Mouse (Mus musculus): ENCODE results near the gene Fadd.

The Fadd gene

DNA sequence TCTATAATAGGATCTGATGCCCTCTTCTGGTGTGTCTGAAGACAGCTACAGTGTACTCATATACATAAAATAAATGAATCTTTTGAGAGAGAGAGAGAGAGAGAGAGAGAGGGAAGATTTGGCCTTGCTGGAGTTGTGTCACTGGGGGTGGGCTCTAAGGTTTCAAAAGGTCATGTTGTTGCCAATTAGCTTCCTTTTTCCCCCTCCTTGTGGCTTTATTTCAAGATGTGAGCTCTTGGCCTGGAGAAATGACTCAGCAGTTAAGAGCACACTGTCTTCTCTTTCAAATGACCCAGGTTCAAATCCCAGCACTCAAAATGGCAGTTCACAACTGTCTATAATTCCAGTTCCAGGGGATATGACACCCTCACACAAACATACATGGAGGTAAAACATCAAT lies 14.2 kb downstream of the Fadd start:
- Histone ChIP-seq H3K4me3 (replicated peaks; ENCODE audit: low read length) (no peak overlapping the region), H3K4me1 (replicated peaks; ENCODE audit: low read depth, low read length) (peaks cover 12% of the 10 kb centered on the region), H3K36me3 (ENCODE audit: insufficient read depth, low read length) (no peaks in the 10 kb centered on the region), H3K27me3 (ENCODE audit: insufficient read depth, low read length) (peaks cover 88% of the 10 kb centered on the region), H3K9me3 (ENCODE audit: low read length) (no peaks in the 10 kb centered on the region)
- TF ChIP-seq CTCF (conservative IDR thresholded peaks at IDR 0.05; ENCODE audit: low read length) (no peak), NANOG (IDR thresholded peaks at IDR 0.05; ENCODE audit: borderline replicate concordance, low read length) (no peak)

DNA sequence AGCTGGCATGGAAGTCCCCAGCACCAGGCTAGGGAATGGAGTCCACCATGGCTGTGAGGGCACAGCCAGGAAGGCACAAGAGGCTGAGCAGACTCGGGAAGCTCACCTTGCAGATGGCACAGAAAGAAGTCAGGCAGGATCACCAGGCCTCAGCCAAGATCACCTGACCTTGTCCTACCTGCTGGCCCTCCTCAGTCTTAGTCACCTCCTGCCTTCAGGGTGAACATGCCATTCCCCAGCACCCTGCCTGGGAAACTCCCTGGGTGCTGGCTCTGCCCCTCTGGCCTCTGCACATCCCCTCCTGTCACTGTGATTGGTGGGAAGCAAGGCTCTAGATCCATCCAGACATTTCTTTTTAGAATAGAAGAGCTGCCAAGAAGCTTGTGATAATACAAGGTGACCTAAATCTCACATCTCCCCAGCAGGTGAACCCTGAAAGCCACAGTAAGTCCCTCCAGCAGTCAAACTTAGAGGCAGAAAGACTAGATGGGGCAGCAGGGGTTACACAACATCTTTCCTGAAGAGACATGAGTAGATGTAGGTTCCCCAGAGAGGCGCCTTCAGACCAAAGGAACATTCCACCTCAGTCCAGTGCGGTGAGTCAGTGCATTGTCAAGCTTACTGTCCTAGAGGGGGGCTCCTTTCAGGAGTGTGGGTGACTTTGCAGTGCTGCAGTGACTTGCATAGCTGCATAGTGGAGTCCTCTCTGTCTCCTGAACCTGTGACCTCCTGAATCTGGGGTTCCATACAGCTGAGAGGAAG lies 15.2 kb downstream of the Fadd start:
- no peak overlapping the region for H3K4me3 ChIP-seq (replicated peaks; ENCODE audit: low read length)
- TF ChIP-seq CTCF (conservative IDR thresholded peaks at IDR 0.05; ENCODE audit: low read length) (no peak), NANOG (IDR thresholded peaks at IDR 0.05; ENCODE audit: borderline replicate concordance, low read length) (no peak), POU5F1 (IDR thresholded peaks at IDR 0.05; ENCODE audit: borderline replicate concordance, low read length) (no peak)
- H3K36me3 ChIP-seq (ENCODE audit: insufficient read depth, low read length): no peaks in the 10 kb centered on the region
- peaks cover 21% of the 10 kb centered on the region for H3K4me1 ChIP-seq (replicated peaks; ENCODE audit: low read depth, low read length)
- no peaks in the 10 kb centered on the region for H3K9me3 ChIP-seq (ENCODE audit: low read length)
- peaks cover 89% of the 10 kb centered on the region for H3K27me3 ChIP-seq (ENCODE audit: insufficient read depth, low read length)

DNA sequence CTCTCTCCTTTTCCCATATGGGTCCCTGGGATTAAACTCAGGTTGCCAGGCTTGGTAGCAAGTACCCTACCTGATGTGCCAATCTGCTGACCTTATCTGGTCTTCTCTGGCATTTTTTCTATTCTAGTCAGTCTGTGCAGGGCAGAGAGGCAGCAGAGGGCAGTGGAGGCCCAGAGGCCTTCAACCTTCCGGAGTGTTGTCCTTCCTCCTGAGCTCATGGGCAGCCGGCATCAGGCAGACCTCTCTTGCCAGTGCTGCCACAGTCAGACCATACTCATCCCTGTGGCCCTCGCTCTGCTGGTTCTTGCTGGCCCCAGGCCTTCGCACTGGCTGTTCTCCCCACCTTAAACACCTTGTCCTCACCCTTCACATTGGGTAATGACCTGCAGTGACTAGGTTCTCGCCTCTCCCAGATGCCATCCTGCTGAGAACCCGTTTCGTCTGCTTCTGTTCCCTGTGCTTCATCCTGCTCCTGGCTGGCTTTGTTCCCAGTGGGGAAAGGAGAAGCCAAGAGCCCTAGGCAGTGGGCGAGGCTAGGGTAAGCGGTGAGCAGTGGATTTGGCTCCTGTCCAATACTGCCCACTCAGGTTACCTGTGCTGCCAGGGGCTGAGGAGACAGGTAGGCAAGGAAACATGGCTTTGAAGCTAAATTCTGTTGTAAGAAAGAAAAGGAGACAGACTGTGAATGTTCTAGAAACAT lies 18.7 kb downstream of the Fadd start:
- TF ChIP-seq CTCF (conservative IDR thresholded peaks at IDR 0.05; ENCODE audit: low read length): no peak
- no peak for TF ChIP-seq POU5F1 (IDR thresholded peaks at IDR 0.05; ENCODE audit: borderline replicate concordance, low read length)
- no peak for TF ChIP-seq NANOG (IDR thresholded peaks at IDR 0.05; ENCODE audit: borderline replicate concordance, low read length)
- Histone ChIP-seq H3K27me3 (ENCODE audit: insufficient read depth, low read length) (peaks cover 89% of the 10 kb centered on the region), H3K36me3 (ENCODE audit: insufficient read depth, low read length) (no peaks in the 10 kb centered on the region), H3K4me1 (replicated peaks; ENCODE audit: low read depth, low read length) (peaks cover 22% of the 10 kb centered on the region), H3K4me3 (replicated peaks; ENCODE audit: low read length) (no peak overlapping the region), H3K9me3 (ENCODE audit: low read length) (no peaks in the 10 kb centered on the region)

DNA sequence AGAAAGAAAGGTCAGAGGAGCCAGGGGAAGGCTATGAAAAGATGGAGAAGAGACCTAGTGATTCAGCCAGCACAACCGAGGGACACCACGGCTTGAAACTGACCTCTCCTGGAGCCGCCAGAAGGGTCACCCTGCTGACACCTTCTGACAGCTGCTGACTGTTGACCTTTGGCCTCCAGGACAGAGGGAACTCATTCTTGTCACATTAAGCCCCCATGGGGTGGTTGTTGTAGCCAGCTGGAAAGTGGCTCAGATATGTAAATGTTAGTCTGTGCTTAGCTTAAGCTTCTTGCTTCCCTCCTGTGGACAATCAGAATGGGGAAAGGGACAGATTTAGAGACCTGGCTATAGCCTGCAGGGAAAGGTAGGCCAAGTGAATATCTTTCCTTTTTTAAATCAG lies 20.2 kb downstream of the Fadd start:
- peaks cover 15% of the 10 kb centered on the region for H3K4me1 ChIP-seq (replicated peaks; ENCODE audit: low read depth, low read length)
- no peaks in the 10 kb centered on the region for H3K9me3 ChIP-seq (ENCODE audit: low read length)
- no peaks in the 10 kb centered on the region for H3K36me3 ChIP-seq (ENCODE audit: insufficient read depth, low read length)
- no peak for TF ChIP-seq CTCF (conservative IDR thresholded peaks at IDR 0.05; ENCODE audit: low read length)
- TF ChIP-seq NANOG (IDR thresholded peaks at IDR 0.05; ENCODE audit: borderline replicate concordance, low read length): peak; percentile 66; the same call in 1 of the 2 replicates
- no peak for TF ChIP-seq POU5F1 (IDR thresholded peaks at IDR 0.05; ENCODE audit: borderline replicate concordance, low read length)
- peaks cover 92% of the 10 kb centered on the region for H3K27me3 ChIP-seq (ENCODE audit: insufficient read depth, low read length)
- no peak overlapping the region for H3K4me3 ChIP-seq (replicated peaks; ENCODE audit: low read length)

DNA sequence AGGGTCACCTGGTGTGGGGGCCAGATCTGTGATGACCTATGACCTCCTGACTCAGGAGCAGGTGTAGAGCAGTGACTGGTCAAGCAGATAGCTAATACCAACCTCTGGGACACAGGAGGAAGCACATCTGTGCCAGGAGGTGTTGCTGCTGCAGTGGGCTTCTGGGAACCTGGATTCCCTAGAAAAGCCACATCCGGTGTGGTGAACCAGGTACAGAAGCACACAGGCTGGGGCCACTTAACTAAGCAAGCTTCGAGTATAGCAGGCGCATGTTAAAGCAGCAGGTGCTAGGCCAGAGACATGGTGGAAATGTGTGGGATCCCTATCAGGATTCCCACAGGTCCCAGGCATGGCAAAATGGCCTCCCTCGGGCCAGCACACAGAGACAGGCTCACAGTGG lies 21.7 kb downstream of the Fadd start:
- TF ChIP-seq POU5F1 (IDR thresholded peaks at IDR 0.05; ENCODE audit: borderline replicate concordance, low read length): no peak
- no peak for TF ChIP-seq CTCF (conservative IDR thresholded peaks at IDR 0.05; ENCODE audit: low read length)
- no peak for TF ChIP-seq NANOG (IDR thresholded peaks at IDR 0.05; ENCODE audit: borderline replicate concordance, low read length)
- H3K27me3 ChIP-seq (ENCODE audit: insufficient read depth, low read length): peaks cover 93% of the 10 kb centered on the region
- H3K9me3 ChIP-seq (ENCODE audit: low read length): no peaks in the 10 kb centered on the region
- H3K4me3 ChIP-seq (replicated peaks; ENCODE audit: low read length): no peak overlapping the region
- H3K36me3 ChIP-seq (ENCODE audit: insufficient read depth, low read length): no peaks in the 10 kb centered on the region
- H3K4me1 ChIP-seq (replicated peaks; ENCODE audit: low read depth, low read length): peaks cover 15% of the 10 kb centered on the region

DNA sequence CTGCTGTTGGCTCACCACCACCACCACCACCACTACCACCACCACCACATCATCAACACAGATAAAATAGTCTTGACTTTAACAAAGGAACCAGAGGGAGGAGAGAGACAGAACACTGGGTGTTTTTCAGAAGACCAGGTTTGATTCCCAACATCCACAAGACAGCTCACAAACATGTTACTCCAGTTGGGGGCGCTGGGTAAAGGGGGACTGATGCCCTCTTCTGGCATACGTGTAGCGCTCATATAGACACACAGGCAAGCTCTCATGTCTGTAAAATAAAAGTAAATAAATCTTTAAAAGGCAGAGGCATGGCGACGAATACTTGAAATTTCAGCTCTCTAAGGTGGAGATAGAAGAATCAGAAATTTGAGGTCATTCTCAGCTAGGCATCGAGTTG lies 23.7 kb downstream of the Fadd start:
- peaks cover 79% of the 10 kb centered on the region for H3K27me3 ChIP-seq (ENCODE audit: insufficient read depth, low read length)
- peaks cover 19% of the 10 kb centered on the region for H3K4me1 ChIP-seq (replicated peaks; ENCODE audit: low read depth, low read length)
- no peak for TF ChIP-seq NANOG (IDR thresholded peaks at IDR 0.05; ENCODE audit: borderline replicate concordance, low read length)
- no peak for TF ChIP-seq POU5F1 (IDR thresholded peaks at IDR 0.05; ENCODE audit: borderline replicate concordance, low read length)
- TF ChIP-seq CTCF (conservative IDR thresholded peaks at IDR 0.05; ENCODE audit: low read length): no peak
- H3K36me3 ChIP-seq (ENCODE audit: insufficient read depth, low read length): no peaks in the 10 kb centered on the region
- H3K4me3 ChIP-seq (replicated peaks; ENCODE audit: low read length): no peak overlapping the region
- no peaks in the 10 kb centered on the region for H3K9me3 ChIP-seq (ENCODE audit: low read length)

DNA sequence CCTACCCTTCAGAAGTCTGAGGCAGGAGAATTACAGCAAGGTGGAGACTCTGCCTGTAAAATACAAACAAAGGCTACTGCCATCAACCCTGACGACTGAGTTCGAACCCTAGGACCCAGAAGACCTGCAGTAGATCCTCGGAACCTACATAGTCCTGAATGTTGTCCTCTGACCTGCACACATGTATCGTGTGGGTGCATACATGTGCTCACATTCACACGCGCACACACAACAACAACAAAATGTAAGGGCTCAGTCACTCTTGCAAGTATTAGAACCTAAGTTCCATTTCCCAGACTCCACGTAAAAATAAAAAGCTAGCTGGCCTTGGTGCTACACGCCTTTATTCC lies 28.2 kb downstream of the Fadd start:
- Histone ChIP-seq H3K4me3 (replicated peaks; ENCODE audit: low read length) (peak overlapping the region; percentile 90), H3K36me3 (ENCODE audit: insufficient read depth, low read length) (peaks cover 27% of the 10 kb centered on the region), H3K27me3 (ENCODE audit: insufficient read depth, low read length) (peaks cover 42% of the 10 kb centered on the region), H3K4me1 (replicated peaks; ENCODE audit: low read depth, low read length) (peaks cover 17% of the 10 kb centered on the region), H3K9me3 (ENCODE audit: low read length) (no peaks in the 10 kb centered on the region)
- TF ChIP-seq POU5F1 (IDR thresholded peaks at IDR 0.05; ENCODE audit: borderline replicate concordance, low read length) (no peak), NANOG (IDR thresholded peaks at IDR 0.05; ENCODE audit: borderline replicate concordance, low read length) (no peak), CTCF (conservative IDR thresholded peaks at IDR 0.05; ENCODE audit: low read length) (no peak)

DNA sequence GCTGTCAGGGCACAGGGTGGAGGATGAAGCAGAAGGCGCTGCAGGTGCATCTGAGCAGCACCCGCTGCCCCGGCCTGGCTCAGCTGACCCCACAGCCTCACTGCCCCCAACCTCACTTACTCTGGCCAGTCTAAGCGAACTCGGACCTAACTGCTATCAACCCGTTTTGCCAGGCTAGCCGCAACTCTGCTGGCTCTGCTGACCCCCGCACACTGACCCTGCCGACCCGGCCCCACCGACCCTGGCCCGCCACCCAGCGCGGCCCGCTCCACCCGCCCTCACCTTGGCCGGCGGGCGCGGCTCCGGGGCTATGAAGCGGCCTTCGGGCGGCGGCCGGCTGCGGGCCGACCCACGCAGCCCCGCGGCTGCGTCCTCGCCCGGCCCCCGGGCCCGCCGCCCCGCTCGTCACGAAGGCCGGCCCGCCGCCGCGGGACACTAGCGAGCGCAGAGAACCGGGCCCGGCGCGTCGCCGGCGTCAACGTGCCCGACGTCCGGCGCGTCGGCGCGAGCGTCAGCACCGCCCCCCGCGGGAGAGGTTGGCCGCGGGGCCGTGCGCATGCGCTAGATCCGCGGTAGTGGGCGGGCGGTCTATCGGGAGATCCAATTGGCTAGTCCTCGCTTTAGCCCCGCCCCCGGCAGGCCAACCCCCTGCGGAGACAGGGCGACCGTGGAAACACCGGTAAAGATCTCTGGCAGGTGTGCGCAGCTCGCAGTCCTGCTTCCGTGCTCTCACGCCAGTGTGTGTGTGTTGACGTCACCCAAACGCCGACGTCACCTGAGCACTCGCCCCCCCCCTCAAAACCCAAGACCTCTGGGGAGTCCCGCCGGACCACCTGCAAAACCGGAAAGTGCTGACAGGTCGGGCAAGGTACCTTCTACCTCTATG lies 28.8 kb downstream of the Fadd start, which contains the start of gene Ppfia1:
Ppfia1 (minus strand) TSS at position 493 of the 886 bp plus-strand sequence.
- no peak for TF ChIP-seq CTCF (conservative IDR thresholded peaks at IDR 0.05; ENCODE audit: low read length)
- no peak for TF ChIP-seq NANOG (IDR thresholded peaks at IDR 0.05; ENCODE audit: borderline replicate concordance, low read length)
- no peak for TF ChIP-seq POU5F1 (IDR thresholded peaks at IDR 0.05; ENCODE audit: borderline replicate concordance, low read length)
- Histone ChIP-seq H3K9me3 (ENCODE audit: low read length) (no peaks in the 10 kb centered on the region), H3K27me3 (ENCODE audit: insufficient read depth, low read length) (peaks cover 35% of the 10 kb centered on the region), H3K36me3 (ENCODE audit: insufficient read depth, low read length) (peaks cover 33% of the 10 kb centered on the region), H3K4me3 (replicated peaks; ENCODE audit: low read length) (peak within 1 kb of the TSS; percentile 90), H3K4me1 (replicated peaks; ENCODE audit: low read depth, low read length) (peaks cover 17% of the 10 kb centered on the region)

Measured in E14TG2a.4 (cell line).